Mouse (Mus musculus): ENCODE results near the gene Gm49358. TPM values are rescaled to one million over a fixed set of nuclear protein-coding genes. Genes with fewer than 3 reads are reported as not detected.

Gene Gm49358
- polyA plus RNA-seq, 1 experiment = not detected

DNA sequence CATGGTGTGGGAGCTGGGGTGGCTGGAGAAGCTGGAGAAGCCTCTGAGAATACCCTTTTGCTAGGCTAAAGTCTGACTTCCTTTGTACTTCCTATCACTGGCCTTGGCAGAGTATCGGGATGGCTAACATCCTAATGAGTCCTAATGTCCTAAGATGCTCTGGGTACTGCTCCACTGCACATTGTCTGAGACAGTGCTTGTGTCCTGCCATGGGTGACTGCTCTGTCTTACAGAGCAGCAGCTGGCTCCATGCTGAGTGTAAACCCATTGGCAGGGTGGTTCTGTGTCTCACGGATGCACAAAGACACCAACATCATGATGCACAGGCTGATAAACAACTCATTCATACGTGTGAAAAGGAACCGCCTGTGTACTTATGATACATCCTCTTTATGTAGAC is 85.3 kb downstream of the Gm49358 start:
- TF ChIP-seq CTCF (IDR thresholded peaks at IDR 0.05; ENCODE audit: extremely low read depth, insufficient read depth, low read length) = no peak
- no peak for TF ChIP-seq POLR2A (IDR thresholded peaks at IDR 0.05; ENCODE audit: extremely low read depth, insufficient read depth, low read length)
- no peak overlapping the region for H3K4me3 ChIP-seq (ENCODE audit: insufficient read depth, low read length)
- H3K4me1 ChIP-seq (ENCODE audit: control insufficient read depth, insufficient read depth, low read length) = no peaks in the 10 kb centered on the region
- no peak overlapping the region for H3K27ac ChIP-seq (ENCODE audit: insufficient read depth, low read length)

DNA sequence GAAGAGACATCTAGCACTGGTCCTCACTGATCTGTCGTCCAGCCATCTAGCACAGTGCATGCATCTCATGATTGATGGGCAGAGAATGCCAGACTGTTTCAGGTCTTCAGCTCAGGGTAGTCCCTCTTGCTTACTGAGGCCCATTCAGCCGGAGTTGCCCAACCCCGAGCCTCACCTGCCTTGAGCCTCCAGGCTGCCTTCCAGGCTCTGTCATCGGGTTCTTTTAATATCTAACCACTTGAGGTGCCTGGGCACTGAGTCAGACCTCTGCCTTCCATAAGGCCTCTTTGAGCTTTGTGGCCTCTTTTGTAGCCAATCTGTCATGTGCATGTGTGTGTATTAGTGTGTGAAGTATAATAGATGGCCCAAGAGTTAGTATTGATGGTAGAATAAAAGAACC is 85.7 kb downstream of the Gm49358 start:
- Histone ChIP-seq H3K27ac (ENCODE audit: insufficient read depth, low read length) (no peak overlapping the region), H3K4me1 (ENCODE audit: control insufficient read depth, insufficient read depth, low read length) (no peaks in the 10 kb centered on the region), H3K4me3 (ENCODE audit: insufficient read depth, low read length) (no peak overlapping the region)
- no peak for TF ChIP-seq POLR2A (IDR thresholded peaks at IDR 0.05; ENCODE audit: extremely low read depth, insufficient read depth, low read length)
- no peak for TF ChIP-seq CTCF (IDR thresholded peaks at IDR 0.05; ENCODE audit: extremely low read depth, insufficient read depth, low read length)

DNA sequence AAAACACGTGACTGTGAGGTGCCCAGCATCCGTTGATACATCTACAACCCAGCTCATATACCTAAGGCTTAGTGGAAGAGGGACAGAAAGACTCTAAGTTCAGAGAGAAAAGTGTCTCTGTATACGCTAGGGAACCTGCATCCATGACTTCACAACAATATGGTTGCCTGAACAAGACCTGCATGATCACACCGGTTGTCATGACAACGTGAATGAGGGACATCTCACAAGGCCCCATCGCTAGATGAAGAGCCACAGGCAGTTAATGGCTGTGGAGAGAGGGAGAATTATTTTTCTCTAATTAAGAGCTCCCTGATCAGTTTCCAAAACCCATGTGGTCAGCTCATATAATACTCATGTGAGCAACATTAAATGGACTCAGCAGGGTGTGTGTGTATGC is 88.4 kb downstream of the Gm49358 start:
- TF ChIP-seq POLR2A (IDR thresholded peaks at IDR 0.05; ENCODE audit: extremely low read depth, insufficient read depth, low read length) = no peak
- no peak for TF ChIP-seq CTCF (IDR thresholded peaks at IDR 0.05; ENCODE audit: extremely low read depth, insufficient read depth, low read length)
- Histone ChIP-seq H3K4me3 (ENCODE audit: insufficient read depth, low read length) (no peak overlapping the region), H3K4me1 (ENCODE audit: control insufficient read depth, insufficient read depth, low read length) (no peaks in the 10 kb centered on the region), H3K27ac (ENCODE audit: insufficient read depth, low read length) (no peak overlapping the region)

DNA sequence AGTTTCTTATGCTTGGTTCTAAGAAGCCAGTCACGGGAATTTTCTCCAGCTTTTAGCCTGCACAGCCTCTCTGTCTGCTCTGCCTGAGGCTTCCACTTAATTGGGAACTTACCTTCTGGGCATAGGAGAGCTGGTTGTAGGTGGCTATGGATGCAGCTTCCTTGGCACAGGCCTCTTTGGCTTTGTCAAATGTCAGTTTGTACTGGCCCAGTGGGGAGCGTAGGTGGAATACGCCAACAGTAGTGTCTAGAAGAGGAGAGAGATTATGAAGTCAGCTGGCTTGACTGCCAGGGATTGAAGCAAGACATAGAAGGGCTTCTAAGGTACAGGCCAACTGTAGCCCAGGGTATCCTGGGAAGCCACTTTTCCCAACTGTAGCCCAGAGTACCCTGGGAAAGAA is 89.7 kb downstream of the Gm49358 start:
- TF ChIP-seq POLR2A (IDR thresholded peaks at IDR 0.05; ENCODE audit: extremely low read depth, insufficient read depth, low read length) (no peak), CTCF (IDR thresholded peaks at IDR 0.05; ENCODE audit: extremely low read depth, insufficient read depth, low read length) (no peak)
- H3K4me1 ChIP-seq (ENCODE audit: control insufficient read depth, insufficient read depth, low read length) = no peaks in the 10 kb centered on the region
- no peak overlapping the region for H3K27ac ChIP-seq (ENCODE audit: insufficient read depth, low read length)
- no peak overlapping the region for H3K4me3 ChIP-seq (ENCODE audit: insufficient read depth, low read length)

DNA sequence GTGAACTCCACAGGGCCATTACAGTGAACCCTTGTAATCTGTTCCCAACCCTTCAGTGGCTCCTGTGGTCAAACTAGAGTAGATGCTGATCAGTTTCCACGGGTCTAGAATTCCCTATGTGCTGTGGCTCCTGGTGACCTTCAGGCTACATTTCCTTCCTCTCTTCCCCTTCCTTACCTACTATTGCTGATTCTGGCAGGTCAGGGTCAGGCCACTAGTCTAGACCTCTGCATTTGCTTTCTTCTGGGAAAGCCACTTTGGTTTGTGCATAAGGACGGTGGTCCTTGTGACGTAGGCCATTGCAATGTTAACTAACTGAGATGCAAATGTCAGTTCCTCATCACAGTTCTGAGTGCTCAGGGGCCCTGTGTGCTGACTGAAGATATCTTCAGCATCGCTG is 96.6 kb downstream of the Gm49358 start:
- TF ChIP-seq CTCF (IDR thresholded peaks at IDR 0.05; ENCODE audit: extremely low read depth, insufficient read depth, low read length) (no peak), POLR2A (IDR thresholded peaks at IDR 0.05; ENCODE audit: extremely low read depth, insufficient read depth, low read length) (no peak)
- Histone ChIP-seq H3K4me1 (ENCODE audit: control insufficient read depth, insufficient read depth, low read length) (no peaks in the 10 kb centered on the region), H3K4me3 (ENCODE audit: insufficient read depth, low read length) (no peak overlapping the region), H3K27ac (ENCODE audit: insufficient read depth, low read length) (no peak overlapping the region)

DNA sequence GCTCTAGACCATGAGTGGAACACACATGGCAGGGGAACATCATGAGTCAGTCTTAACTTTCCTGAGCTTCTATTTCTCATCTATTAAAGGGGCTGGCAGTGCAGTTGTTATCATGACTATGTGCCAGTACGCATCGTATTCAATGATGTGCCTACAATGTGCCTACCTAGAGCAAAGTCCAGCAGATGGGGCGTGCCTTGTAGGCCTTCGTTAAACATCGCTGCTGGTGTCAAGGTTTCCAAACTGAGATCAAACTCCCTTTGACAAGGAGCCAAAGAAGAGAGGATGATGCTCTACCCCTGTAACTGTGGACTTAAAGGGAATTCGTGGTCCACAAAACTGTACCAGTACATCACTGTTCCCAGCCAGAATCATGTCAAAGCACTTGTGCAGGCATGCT is 98.7 kb downstream of the Gm49358 start:
- no peak overlapping the region for H3K27ac ChIP-seq (ENCODE audit: insufficient read depth, low read length)
- no peak for TF ChIP-seq CTCF (IDR thresholded peaks at IDR 0.05; ENCODE audit: extremely low read depth, insufficient read depth, low read length)
- TF ChIP-seq POLR2A (IDR thresholded peaks at IDR 0.05; ENCODE audit: extremely low read depth, insufficient read depth, low read length) = no peak
- H3K4me3 ChIP-seq (ENCODE audit: insufficient read depth, low read length) = no peak overlapping the region
- H3K4me1 ChIP-seq (ENCODE audit: control insufficient read depth, insufficient read depth, low read length) = no peaks in the 10 kb centered on the region

DNA sequence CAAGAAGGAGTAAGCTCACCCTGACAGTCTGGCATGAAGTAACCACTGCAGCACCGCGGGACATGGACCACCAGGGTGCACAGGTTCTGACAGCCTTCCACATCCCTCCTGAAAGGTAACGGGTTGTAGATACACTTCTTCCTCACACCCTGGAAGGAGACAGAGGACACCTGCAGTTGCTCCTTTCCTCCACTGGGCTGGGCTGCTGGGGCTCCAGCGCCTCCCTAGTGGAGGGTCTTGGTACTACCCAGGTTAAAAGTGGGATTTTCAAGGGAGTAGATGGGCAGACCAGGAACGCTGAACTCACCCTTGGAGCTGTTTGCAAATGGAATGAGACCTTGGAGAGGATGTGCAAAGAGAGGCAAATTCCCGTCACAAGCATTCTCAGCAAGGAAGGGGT is 99.7 kb downstream of the Gm49358 start:
- no peaks in the 10 kb centered on the region for H3K4me1 ChIP-seq (ENCODE audit: control insufficient read depth, insufficient read depth, low read length)
- no peak overlapping the region for H3K4me3 ChIP-seq (ENCODE audit: insufficient read depth, low read length)
- TF ChIP-seq POLR2A (IDR thresholded peaks at IDR 0.05; ENCODE audit: extremely low read depth, insufficient read depth, low read length) (no peak), CTCF (IDR thresholded peaks at IDR 0.05; ENCODE audit: extremely low read depth, insufficient read depth, low read length) (0 out of 2 replicates have a peak, but pooled peaks have one; percentile 15)
- no peak overlapping the region for H3K27ac ChIP-seq (ENCODE audit: insufficient read depth, low read length)

DNA sequence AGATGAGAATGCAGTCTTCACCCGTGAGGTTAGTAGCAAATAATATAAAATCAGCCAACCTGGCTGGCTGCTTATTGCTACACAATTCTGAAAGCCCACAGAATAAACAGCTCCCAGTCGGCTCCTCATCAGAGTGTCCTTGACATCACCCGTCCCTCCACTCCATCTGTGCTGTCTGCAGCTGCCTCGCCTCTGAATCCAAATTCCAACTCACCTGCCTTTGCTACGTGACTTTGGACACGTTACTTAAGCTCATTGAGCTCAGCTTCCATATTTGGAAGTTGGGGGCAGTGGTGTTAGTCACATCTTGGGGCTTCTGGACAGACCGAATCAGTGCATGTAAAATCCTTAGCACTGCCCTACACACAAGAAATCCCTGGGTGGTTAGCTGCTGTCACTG is 108.3 kb downstream of the Gm49358 start:
- Histone ChIP-seq H3K4me1 (ENCODE audit: control insufficient read depth, insufficient read depth, low read length) (no peaks in the 10 kb centered on the region), H3K27ac (ENCODE audit: insufficient read depth, low read length) (no peak overlapping the region), H3K4me3 (ENCODE audit: insufficient read depth, low read length) (no peak overlapping the region)
- TF ChIP-seq POLR2A (IDR thresholded peaks at IDR 0.05; ENCODE audit: extremely low read depth, insufficient read depth, low read length) = no peak
- TF ChIP-seq CTCF (IDR thresholded peaks at IDR 0.05; ENCODE audit: extremely low read depth, insufficient read depth, low read length) = no peak

DNA sequence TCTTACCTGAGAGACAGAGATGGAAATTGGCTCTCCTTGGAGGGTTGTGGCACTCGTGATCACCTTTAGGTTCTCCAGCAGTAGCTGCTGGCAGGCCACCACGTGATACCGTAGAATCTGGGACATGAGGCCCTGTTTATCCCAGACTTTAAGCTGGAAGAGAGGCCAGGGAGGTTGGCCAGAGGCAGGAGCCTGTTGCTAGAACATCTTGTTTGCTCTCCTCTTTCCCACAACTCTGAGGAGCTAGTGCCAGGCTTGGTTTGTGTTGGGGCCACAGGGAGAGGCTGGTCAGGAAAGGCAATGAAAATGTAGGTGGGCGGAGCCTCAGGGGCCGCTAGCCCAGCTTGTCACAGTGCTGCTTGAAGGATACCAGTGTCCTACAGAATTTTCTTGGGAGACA is 108.8 kb downstream of the Gm49358 start:
- Histone ChIP-seq H3K4me1 (ENCODE audit: control insufficient read depth, insufficient read depth, low read length) (no peaks in the 10 kb centered on the region), H3K4me3 (ENCODE audit: insufficient read depth, low read length) (no peak overlapping the region), H3K27ac (ENCODE audit: insufficient read depth, low read length) (no peak overlapping the region)
- TF ChIP-seq POLR2A (IDR thresholded peaks at IDR 0.05; ENCODE audit: extremely low read depth, insufficient read depth, low read length) = no peak
- no peak for TF ChIP-seq CTCF (IDR thresholded peaks at IDR 0.05; ENCODE audit: extremely low read depth, insufficient read depth, low read length)

DNA sequence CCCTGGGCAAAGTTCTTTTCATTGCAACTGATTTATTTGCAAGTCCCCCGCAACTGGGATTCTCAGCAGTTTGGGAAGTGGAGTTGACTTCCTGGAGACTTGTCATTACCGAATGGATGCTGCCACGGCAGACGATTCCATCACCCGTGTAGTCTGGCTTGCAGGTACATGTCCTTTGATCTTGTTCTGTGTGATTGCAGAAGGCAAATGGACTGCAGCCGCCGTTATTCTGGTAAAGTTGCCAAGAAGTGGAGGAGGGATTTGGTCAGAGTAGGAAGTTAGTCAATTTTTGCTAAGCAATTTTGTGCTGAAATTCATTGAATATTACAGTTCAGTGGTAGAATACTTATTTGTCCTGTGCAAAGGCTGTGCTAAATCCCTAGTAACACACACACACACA is 114.9 kb downstream of the Gm49358 start:
- TF ChIP-seq POLR2A (IDR thresholded peaks at IDR 0.05; ENCODE audit: extremely low read depth, insufficient read depth, low read length) = no peak
- TF ChIP-seq CTCF (IDR thresholded peaks at IDR 0.05; ENCODE audit: extremely low read depth, insufficient read depth, low read length) = no peak
- Histone ChIP-seq H3K27ac (ENCODE audit: insufficient read depth, low read length) (no peak overlapping the region), H3K4me1 (ENCODE audit: control insufficient read depth, insufficient read depth, low read length) (no peaks in the 10 kb centered on the region)

More for the DNA sequence above, 114.9 kb downstream of the Gm49358 start:
- H3K4me3 ChIP-seq (ENCODE audit: insufficient read depth, low read length) = no peak overlapping the region

All from cortical plate, adult 2 months (tissue).